Mouse (Mus musculus) testis, adult 2 months (tissue): Measurements from ENCODE around the gene Rbl2. TPM values are rescaled to one million over a fixed set of nuclear protein-coding genes. Genes with fewer than 3 reads are reported as not detected.

Experiments
- H3K27ac ChIP-seq: fragments of 200-500 bp; 2 replicates; pipeline ENCODE4 v1.5.1; 2012; ENCODE audit warnings: low read depth, low read length; ENCODE audit not compliant: control insufficient read depth, insufficient read depth
- H3K27me3 ChIP-seq: fragments of 200-500 bp; 2 replicates; pipeline ENCODE4 v1.6.1; 2012; ENCODE audit warnings: mild to moderate bottlenecking, low read length, moderate library complexity; ENCODE audit not compliant: control insufficient read depth, insufficient read depth
- H3K36me3 ChIP-seq: fragments of 200-500 bp; 2 replicates; pipeline ENCODE4 v1.6.1; 2012; ENCODE audit warnings: mild to moderate bottlenecking, low read length; ENCODE audit not compliant: control insufficient read depth, insufficient read depth
- H3K4me1 ChIP-seq: fragments of 200-500 bp; 2 replicates; pipeline ENCODE4 v1.6.1; 2012; ENCODE audit warnings: low read length; ENCODE audit not compliant: control insufficient read depth, insufficient read depth
- H3K4me3 ChIP-seq: fragments of 200-500 bp; 2 replicates; pipeline ENCODE4 v1.5.1; 2012; ENCODE audit warnings: low read depth, mild to moderate bottlenecking, low read length, moderate library complexity, mixed read lengths; ENCODE audit not compliant: control insufficient read depth
- CTCF ChIP-seq: fragments of 200-500 bp; IDR thresholded peaks from 2 replicates; pipeline ENCODE4 v1.5.1; 2012; ENCODE audit warnings: low read depth, mild to moderate bottlenecking, inconsistent platforms, low read length, moderate library complexity; ENCODE audit not compliant: control insufficient read depth, insufficient read depth, insufficient replicate concordance
- POLR2A ChIP-seq: fragments of 200-500 bp; IDR thresholded peaks from 2 replicates; pipeline ENCODE4 v1.6.1; 2012; ENCODE audit warnings: low read depth, mild to moderate bottlenecking, inconsistent platforms, low read length, moderate library complexity; ENCODE audit not compliant: control insufficient read depth
- polyA plus RNA-seq: library from polyadenylated mRNA; depleted of rRNA; stranded (reverse); fragments of >200 nt; gene quantifications from 2 replicates; pipeline ENCODE4 v1.2.3, GENCODE M21; 2012; rRNA removed

The Rbl2 gene
- polyA plus RNA-seq, 1 experiment: 184 TPM

- no peaks in the 10 kb centered on the region for H3K36me3 ChIP-seq
- TF ChIP-seq POLR2A (no peak), CTCF (no peak)
- H3K4me3 ChIP-seq: peak overlapping the region; percentile 43
- H3K4me1 ChIP-seq: no peaks in the 10 kb centered on the region
- no peaks in the 10 kb centered on the region for H3K27me3 ChIP-seq
- no peak overlapping the region for H3K27ac ChIP-seq
Measured at GRCm38 (mm10) chr8:91159959-91160800, 90.3 kb downstream of the Rbl2 start.

- H3K4me1 ChIP-seq: peaks cover 4% of the 10 kb centered on the region; the same call in 1 of the 2 replicates
- no peak overlapping the region for H3K27ac ChIP-seq
- H3K36me3 ChIP-seq: no peaks in the 10 kb centered on the region
- no peaks in the 10 kb centered on the region for H3K27me3 ChIP-seq
- H3K4me3 ChIP-seq: no peak overlapping the region
- TF ChIP-seq CTCF (no peak), POLR2A (no peak)
Measured at GRCm38 (mm10) chr8:91170152-91170551, 100.3 kb downstream of the Rbl2 start.

- Histone ChIP-seq H3K27me3 (no peaks in the 10 kb centered on the region), H3K4me3 (no peak overlapping the region), H3K4me1 (peaks cover 4% of the 10 kb centered on the region; the same call in 1 of the 2 replicates), H3K27ac (no peak overlapping the region), H3K36me3 (no peaks in the 10 kb centered on the region)
- TF ChIP-seq POLR2A: no peak
- no peak for TF ChIP-seq CTCF
Measured at GRCm38 (mm10) chr8:91170914-91171313, 101.1 kb downstream of the Rbl2 start.

- Histone ChIP-seq H3K27ac (no peak overlapping the region), H3K27me3 (no peaks in the 10 kb centered on the region), H3K4me3 (no peak overlapping the region), H3K36me3 (no peaks in the 10 kb centered on the region), H3K4me1 (peaks cover 4% of the 10 kb centered on the region; the same call in 1 of the 2 replicates)
- TF ChIP-seq POLR2A (no peak), CTCF (no peak)
Measured at GRCm38 (mm10) chr8:91171605-91172004, 101.7 kb downstream of the Rbl2 start.

Other genes with a start within 250 kb of the Rbl2 start
- 14.3 and 71.9 TPM in 2 replicates for gene Chd9, start 241.7 kb upstream of the Rbl2 start, polyA plus RNA-seq
- 48.4 and 54.0 TPM in 2 replicates for gene Aktip, start 129.9 kb downstream of the Rbl2 start, polyA plus RNA-seq
- 15.6 and 20.4 TPM in 2 replicates for gene Rpgrip1l, start 243.2 kb downstream of the Rbl2 start, polyA plus RNA-seq
- 55.9 and 56.4 TPM in 2 replicates for gene Fto, start 243.5 kb downstream of the Rbl2 start, polyA plus RNA-seq